15 mouse cellular contexts compared by ENCODE assay signal in the genomic region with DNA sequence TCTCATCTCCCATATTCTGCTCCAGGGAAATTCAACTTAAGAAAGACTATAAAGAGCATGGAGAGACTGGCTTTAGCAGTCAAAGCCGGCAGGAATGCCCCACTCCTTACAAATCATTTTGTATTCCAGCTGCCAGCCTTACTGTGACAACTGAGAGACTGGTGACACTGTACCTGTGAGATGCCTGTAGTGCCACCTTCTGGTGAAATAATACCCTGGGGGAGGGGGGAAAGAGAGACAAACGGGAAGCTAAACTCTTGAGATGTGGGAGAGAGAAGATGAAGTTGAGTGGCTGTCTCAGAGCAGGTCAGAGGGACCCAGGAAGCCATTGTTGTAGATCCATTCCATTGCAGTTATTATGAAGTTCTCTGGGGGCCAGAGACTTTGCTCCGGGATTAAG. TPM values are rescaled to one million over a fixed set of nuclear protein-coding genes. Genes with fewer than 3 reads are reported as not detected.
"Had no signal": no experiment of that assay in that cellular context is flagged by ENCODE, and none has a peak within 500 bp of the region (broad histone marks: within the 10 kb centered on the region; RNA-seq: fewer than 3 reads in every experiment).

No protein-coding gene starts in this region.

RNA-seq across cellular contexts. Expression of gene Unc93a, which starts 42.4 kb away (rescaled TPM):
- total RNA-seq: layer of hippocampus, adult 18-20 months; layer of hippocampus, postnatal 10 days had no signal
- polyA plus RNA-seq: intestine, embryonic 15.5 days; kidney, adult 2 months; kidney, embryonic 16.5 days; limb, embryonic 12.5 days; liver, embryonic 13.5 days; lung, embryonic 16.5 days; midbrain, embryonic 12.5 days; midbrain, embryonic 16.5 days; myocyte; neural tube, embryonic 12.5 days; stomach, embryonic 14.5 days had no signal

RNA-seq across cellular contexts. Expression of gene Smok2a, which starts 47.0 kb away (rescaled TPM):
- total RNA-seq: layer of hippocampus, adult 18-20 months; layer of hippocampus, postnatal 10 days; left cerebral cortex, postnatal 36 days had no signal
- polyA plus RNA-seq: intestine, embryonic 15.5 days; kidney, adult 2 months; kidney, embryonic 16.5 days; limb, embryonic 12.5 days; liver, embryonic 13.5 days; lung, embryonic 16.5 days; midbrain, embryonic 12.5 days; midbrain, embryonic 16.5 days; myocyte; neural tube, embryonic 12.5 days; stomach, embryonic 14.5 days; thymus, adult 2 months had no signal

RNA-seq across cellular contexts. Expression of gene Smok2b, which starts 56.0 kb away (rescaled TPM):
- total RNA-seq: layer of hippocampus, adult 18-20 months; layer of hippocampus, postnatal 10 days; left cerebral cortex, postnatal 36 days had no signal
- polyA plus RNA-seq: intestine, embryonic 15.5 days; kidney, adult 2 months; kidney, embryonic 16.5 days; limb, embryonic 12.5 days; liver, embryonic 13.5 days; lung, embryonic 16.5 days; midbrain, embryonic 12.5 days; midbrain, embryonic 16.5 days; myocyte; neural tube, embryonic 12.5 days; stomach, embryonic 14.5 days; thymus, adult 2 months had no signal
